Comparison of ENCODE assay signal across 18 mouse cellular contexts in genomic region chr13:41231389-41231983, GRCm38 (mm10). TPM values are rescaled to one million over a fixed set of nuclear protein-coding genes. Genes with fewer than 3 reads are reported as not detected.
DNase-seq lines count a peak whose midpoint lies in the region.
"Had no signal": no experiment of that assay in that cellular context is flagged by ENCODE, and none has a peak within 500 bp of the region (broad histone marks: within the 10 kb centered on the region; RNA-seq: fewer than 3 reads in every experiment).

No protein-coding gene starts in this region.

- DNase-seq in cerebellum, postnatal 25 days: peak; percentile 68 to 86
- no peak for DNase-seq in cerebellum, adult 11-12 months
- peak; percentile 37 to 38 for DNase-seq in left cerebral cortex, adult 18-20 months (ENCODE audit: low spot score in 2 of 2)
- DNase-seq in left cerebral cortex, adult 9 months (ENCODE audit: low spot score in 2 of 2): no peak
- peak; percentile 70 to 80 for DNase-seq in right cerebral cortex, postnatal 10 days (ENCODE audit: low spot score in 2 of 2)
- no peak for DNase-seq in right cerebral cortex, postnatal 25 days
- peak; percentile 35 to 51 for DNase-seq in layer of hippocampus, postnatal 10 days (ENCODE audit: low spot score in 2 of 2)
- DNase-seq in thymus, postnatal 10 days (ENCODE audit: low spot score in 2 of 2): no peak
- DNase-seq: adrenal gland, postnatal 36 days; B cell, adult 2 months; gastrocnemius, postnatal 14 days; heart, postnatal 36 days; liver, embryonic 13.5 days; lung, postnatal 36 days; midbrain, embryonic 14.5 days; thymus, adult 2 months had no signal

RNA-seq across cellular contexts. Expression of gene Elovl2, which starts 11.3 kb away (rescaled TPM):
- total RNA-seq in left cerebral cortex, adult 18-20 months (2021): 10 to 100 TPM; 14.6 to 15.3 TPM
- total RNA-seq in layer of hippocampus, postnatal 10 days (2021): 10 to 100 TPM; 42.1 to 44.2 TPM
- total RNA-seq: common myeloid progenitor, adult 5-6 weeks had no signal

RNA-seq across cellular contexts. Expression of gene Smim13, which starts 18.2 kb away (rescaled TPM):
- 100 to 1,000 TPM; 176 to 180 TPM for total RNA-seq in left cerebral cortex, adult 18-20 months (2021)
- total RNA-seq in layer of hippocampus, postnatal 10 days (2021): 100 to 1,000 TPM; 122 to 128 TPM

RNA-seq across cellular contexts. Expression of gene Gm17364, which starts 42.3 kb away (rescaled TPM):
- not detected for total RNA-seq in left cerebral cortex, adult 18-20 months (2021)
- not detected for total RNA-seq in layer of hippocampus, postnatal 10 days (2021)
- total RNA-seq: adrenal gland, postnatal 36 days; common myeloid progenitor, adult 5-6 weeks; gastrocnemius, postnatal 14 days; heart, postnatal 36 days; left cerebral cortex, postnatal 14 days had no signal

Comparison
In these comparisons a context has a peak if more than half of its experiments do, and no peak if none do; other contexts are left out.
1. DNase-seq: peak in cerebellum, postnatal 25 days (2 of 2), left cerebral cortex, adult 18-20 months (2 of 2), right cerebral cortex, postnatal 10 days (2 of 2) and layer of hippocampus, postnatal 10 days (2 of 2); none in cerebellum, adult 11-12 months (single experiment), left cerebral cortex, adult 9 months (0 of 2), right cerebral cortex, postnatal 25 days (single experiment) and thymus, postnatal 10 days (0 of 2).